Mouse (Mus musculus) thymus, postnatal 10 days (tissue): ENCODE results near the gene Pck1.

Experiments used
- DNase-seq, 2 experiments: peaks; one replicate each; pipeline ENCODE4 v3.0.0; 2021; ENCODE audit warnings: low spot score in 2 of 2

Pck1 gene

DNA sequence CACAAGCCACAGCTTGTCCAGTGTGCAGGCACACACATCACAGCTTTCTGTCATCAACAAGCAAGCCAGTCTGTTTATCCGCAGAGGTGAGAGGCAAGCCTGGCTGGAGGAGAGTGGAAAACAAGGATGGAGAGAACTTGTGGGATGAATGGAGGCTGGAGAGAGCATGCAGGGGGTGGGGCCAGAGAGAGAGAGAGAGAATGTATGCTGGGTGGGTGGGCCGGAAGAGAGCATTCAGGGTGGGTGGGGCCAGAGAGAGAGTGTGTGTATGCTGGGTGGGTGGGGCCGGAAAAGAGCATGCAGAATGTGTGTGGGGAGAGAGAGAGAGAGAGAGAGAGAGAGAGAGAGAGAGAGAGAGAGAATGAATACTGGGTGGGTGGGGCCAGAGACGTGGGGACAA, 51.8 kb downstream of the Pck1 start:
- DNase-seq: no peak

DNA sequence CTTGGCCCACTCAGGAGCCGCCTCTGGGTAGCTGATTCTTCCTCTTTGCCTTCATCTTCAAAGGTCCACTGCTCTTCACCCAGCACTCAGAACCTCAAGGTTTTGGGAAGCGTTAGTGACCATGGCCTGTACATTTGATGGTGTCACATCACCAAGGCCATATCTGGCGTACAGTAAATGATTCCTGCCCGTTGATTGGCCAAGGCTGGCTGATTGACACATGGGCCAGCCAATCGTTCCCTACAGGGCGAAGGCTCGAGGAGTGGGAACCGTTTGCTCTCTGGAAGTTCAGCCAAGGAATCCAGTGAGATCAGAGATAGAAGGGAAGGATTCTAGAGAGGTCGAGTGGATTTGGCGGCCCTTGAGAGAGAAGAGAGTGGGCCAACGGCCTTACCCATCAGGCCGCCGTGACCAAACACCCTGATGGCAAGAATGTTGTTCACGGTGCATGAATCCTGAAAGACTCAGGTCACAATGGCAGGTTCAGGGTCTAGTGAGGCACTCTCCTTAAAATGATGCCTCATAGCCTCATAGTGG, 52.8 kb downstream of the Pck1 start:
- no peak for DNase-seq

DNA sequence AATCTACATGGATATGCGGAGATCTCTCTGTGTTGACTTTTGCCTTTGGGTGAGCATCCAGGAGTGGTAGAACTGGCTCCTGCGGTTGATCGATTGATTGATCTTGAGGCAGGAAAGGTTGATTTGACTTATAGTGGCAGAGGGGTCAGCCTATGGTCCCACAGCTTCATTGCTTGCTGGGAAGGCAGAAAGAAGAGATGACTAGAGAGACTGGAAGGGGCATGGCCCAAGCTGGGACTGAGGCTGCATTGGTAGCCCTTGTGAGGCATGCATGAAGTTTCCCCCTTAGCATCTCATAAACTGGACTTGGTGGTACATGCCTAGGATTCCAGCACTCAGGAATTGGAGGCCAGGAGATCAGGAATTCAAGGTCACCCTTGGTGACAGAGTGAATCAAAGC, 54.2 kb downstream of the Pck1 start:
- no peak for DNase-seq
